Mouse (Mus musculus): ENCODE results near the gene C130050O18Rik.

DNA sequence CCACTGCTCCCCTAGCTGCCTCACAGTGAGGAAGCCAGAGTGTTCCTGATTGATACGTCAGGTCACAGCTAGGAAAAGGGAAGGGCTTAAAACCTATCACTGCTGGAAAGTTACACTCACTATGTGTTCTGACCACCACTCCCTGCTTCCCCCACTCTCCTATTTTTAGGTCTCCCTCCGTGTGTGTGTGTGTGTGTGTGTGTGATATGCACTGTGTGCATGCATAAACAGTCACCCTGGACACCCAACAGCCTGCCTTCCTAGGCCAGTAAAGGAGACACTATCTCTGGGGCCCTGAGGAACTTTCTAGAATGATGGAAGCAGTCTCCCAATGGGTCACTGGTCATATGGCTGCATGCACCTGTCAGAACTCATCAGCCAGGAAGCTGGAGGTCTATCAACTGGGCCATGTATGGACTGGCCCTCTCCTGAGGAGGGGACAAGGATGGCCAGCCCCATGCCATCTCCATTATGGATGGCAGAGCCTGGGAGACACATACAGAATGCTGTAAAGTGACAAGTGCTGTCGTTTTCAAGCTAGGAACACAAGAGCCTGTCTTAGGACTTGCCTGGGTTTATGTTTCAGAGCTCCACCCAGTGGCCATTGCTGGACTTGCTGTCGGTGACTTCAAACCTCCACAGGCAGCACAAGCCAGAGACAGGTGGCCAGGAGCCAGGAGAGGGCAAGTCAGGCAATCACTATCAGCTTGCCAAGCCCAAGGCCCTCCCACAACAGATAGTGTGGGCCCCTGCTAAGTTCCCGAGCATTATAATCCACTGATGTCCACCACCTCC is 6.9 kb upstream of the C130050O18Rik start:
- peak in 1 of 3 experiments; percentile 65 for TF ChIP-seq MYOG (IDR thresholded peaks at IDR 0.05; ENCODE audit: control insufficient read depth in 1 of 3, insufficient read depth in 1 of 3, insufficient read length in 2 of 3, low read depth in 2 of 3)
- no peak for TF ChIP-seq MAX (IDR thresholded peaks at IDR 0.05; ENCODE audit: low read depth)
- no peak for TF ChIP-seq POLR2AphosphoS2 (IDR thresholded peaks at IDR 0.05; ENCODE audit: insufficient read length, low read depth)
- no peak for TF ChIP-seq POLR2A (IDR thresholded peaks at IDR 0.05; ENCODE audit: insufficient read length, low read depth)
- no peak for TF ChIP-seq E2F4 (IDR thresholded peaks at IDR 0.05; ENCODE audit: insufficient read depth)
- TF ChIP-seq CEBPB (IDR thresholded peaks at IDR 0.05; ENCODE audit: insufficient read depth, poor library complexity, severe bottlenecking): no peak
- no peak for TF ChIP-seq SRF (IDR thresholded peaks at IDR 0.05; ENCODE audit: control insufficient read depth, insufficient read length, low read depth)
- no peak for TF ChIP-seq TCF12 (IDR thresholded peaks at IDR 0.05; ENCODE audit: insufficient read depth, poor library complexity, severe bottlenecking)

Data from myocyte (in vitro differentiated cells).